Comparison of ENCODE assay signal across 7 mouse cellular contexts in the genomic region with DNA sequence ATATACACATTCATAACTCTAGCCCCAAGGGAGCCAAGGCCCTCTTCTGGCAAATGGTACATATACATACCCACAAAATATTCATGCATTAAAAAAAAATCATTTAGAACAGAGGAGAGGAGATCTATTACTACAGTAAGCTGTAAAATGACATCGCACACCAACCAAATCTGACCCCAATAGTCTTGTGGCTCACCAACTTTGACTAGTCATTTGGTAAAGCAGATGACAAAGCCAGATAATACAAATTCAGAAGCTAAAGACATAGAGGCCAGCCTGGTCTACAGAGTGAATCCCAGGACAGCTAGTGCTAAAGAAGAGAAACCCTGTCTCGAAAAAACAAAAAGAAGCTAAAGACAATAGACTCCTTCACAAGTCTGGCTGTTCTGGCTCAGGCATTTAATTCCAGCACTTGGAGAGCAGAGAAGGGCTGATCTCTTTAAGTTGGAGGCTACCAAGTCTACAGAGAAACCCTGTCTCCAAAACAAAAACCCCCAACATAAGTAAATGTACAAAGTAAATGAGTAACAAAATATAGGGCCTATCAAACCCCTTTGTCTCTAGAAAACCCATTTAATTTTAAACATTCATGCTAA. TPM values are rescaled to one million over a fixed set of nuclear protein-coding genes. Genes with fewer than 3 reads are reported as not detected.
DNase-seq lines count a peak whose midpoint lies in the region; ATAC-seq lines count a peak whose summit lies in the region.

No protein-coding gene starts in this region.

- no peaks in the 10 kb centered on the region for H3K9me3 ChIP-seq in neural tube, embryonic 11.5 days (ENCODE audit: control insufficient read depth, low read length)
- H3K9me3 ChIP-seq in forebrain, embryonic 12.5 days: no peaks in the 10 kb centered on the region
- H3K9me3 ChIP-seq in liver, embryonic 12.5 days (replicated peaks): no peaks in the 10 kb centered on the region

- WGBS in neural tube, embryonic 11.5 days: 62% methylated on average over 2 of the region's 2 CpGs
- WGBS in forebrain, embryonic 12.5 days: 43% methylated on average over 2 of the region's 2 CpGs
- 26% methylated on average over 2 of the region's 2 CpGs for WGBS in liver, embryonic 12.5 days (ENCODE audit: insufficient replicate concordance)

- no peaks in the 10 kb centered on the region for H3K27me3 ChIP-seq in neural tube, embryonic 11.5 days (ENCODE audit: control insufficient read depth, insufficient read depth, low read length)
- no peaks in the 10 kb centered on the region for H3K27me3 ChIP-seq in forebrain, embryonic 12.5 days
- no peaks in the 10 kb centered on the region for H3K27me3 ChIP-seq in liver, embryonic 12.5 days (replicated peaks)

- peak overlapping the region; percentile 67 for H3K4me2 ChIP-seq in neural tube, embryonic 11.5 days (ENCODE audit: low read depth)
- peak overlapping the region; percentile 80 for H3K4me2 ChIP-seq in forebrain, embryonic 12.5 days
- H3K4me2 ChIP-seq in liver, embryonic 12.5 days: peak overlapping the region; percentile 89

- peaks cover 2% of the 10 kb centered on the region; the same call in 1 of the 2 replicates for H3K4me1 ChIP-seq in neural tube, embryonic 11.5 days (ENCODE audit: control insufficient read depth, insufficient read depth, low read length)
- peaks cover 22% of the 10 kb centered on the region for H3K4me1 ChIP-seq in forebrain, embryonic 12.5 days
- H3K4me1 ChIP-seq in liver, embryonic 12.5 days: peaks cover 31% of the 10 kb centered on the region

- no peak for ATAC-seq in neural tube, embryonic 11.5 days (ENCODE audit: insufficient read depth, low FRiP score, low TSS enrichment)
- ATAC-seq in forebrain, embryonic 12.5 days (ENCODE audit: low FRiP score): no peak
- ATAC-seq in liver, embryonic 12.5 days: no peak

- peak overlapping the region; percentile 100 for H3K4me3 ChIP-seq in neural tube, embryonic 11.5 days (ENCODE audit: low read depth, low read length)
- peak overlapping the region; percentile 99 for H3K4me3 ChIP-seq in forebrain, embryonic 12.5 days (replicated peaks)
- peak overlapping the region; percentile 100 for H3K4me3 ChIP-seq in liver, embryonic 12.5 days

- no peak overlapping the region for H3K9ac ChIP-seq in neural tube, embryonic 11.5 days (ENCODE audit: low read length)
- peak overlapping the region; percentile 42 for H3K9ac ChIP-seq in forebrain, embryonic 12.5 days
- peak overlapping the region; percentile 98 for H3K9ac ChIP-seq in liver, embryonic 12.5 days

- no peak overlapping the region for H3K27ac ChIP-seq in neural tube, embryonic 11.5 days (ENCODE audit: low read depth, low read length)
- no peak overlapping the region for H3K27ac ChIP-seq in forebrain, embryonic 12.5 days
- H3K27ac ChIP-seq in liver, embryonic 12.5 days: peak overlapping the region; percentile 69

- peaks cover 4% of the 10 kb centered on the region; the same call in 1 of the 2 replicates for H3K36me3 ChIP-seq in neural tube, embryonic 11.5 days (ENCODE audit: control insufficient read depth, insufficient read depth, low read length)
- H3K36me3 ChIP-seq in forebrain, embryonic 12.5 days (replicated peaks): peaks cover 26% of the 10 kb centered on the region
- peaks cover 46% of the 10 kb centered on the region for H3K36me3 ChIP-seq in liver, embryonic 12.5 days

- DNase-seq in neural tube, embryonic 11.5 days (ENCODE audit: low spot score): no peak
- DNase-seq in neural tube, embryonic 10.5 days (ENCODE audit: extremely low spot score, low spot score): no peak
- no peak for DNase-seq in right cerebral cortex, adult 2 months (ENCODE audit: low spot score in 2 of 2)
- DNase-seq in layer of hippocampus, postnatal 10 days (ENCODE audit: low spot score in 2 of 2): no peak
- DNase-seq in kidney, postnatal 25 days: no peak

RNA-seq across cellular contexts. Expression of gene Dhx9, which starts 2.2 kb away (rescaled TPM):
- polyA plus RNA-seq in neural tube, embryonic 11.5 days (2014; fragmentation: Nextera tagmentation; extraction: Ambion mirVana): 21.0 and 23.8 TPM in 2 replicates
- polyA plus RNA-seq in forebrain, embryonic 12.5 days (2016; fragmentation: Nextera tagmentation; extraction: Ambion mirVana): 51.1 and 58.9 TPM in 2 replicates
- polyA plus RNA-seq in liver, embryonic 12.5 days (2016; fragmentation: Nextera tagmentation; extraction: Ambion mirVana): 20.5 and 21.4 TPM in 2 replicates
- total RNA-seq in layer of hippocampus, postnatal 10 days (2021): 100 to 1,000 TPM; 132 to 140 TPM
